Mouse (Mus musculus) small intestine, adult 2 months (tissue): Measurements from ENCODE around the gene Nhlh1.

Source experiments
- CTCF ChIP-seq: fragments of 200-500 bp; IDR thresholded peaks from 2 replicates; pipeline ENCODE4 v1.5.1; 2012; ENCODE audit warnings: low read depth, mild to moderate bottlenecking, control low read depth, inconsistent platforms, low read length, moderate library complexity, mixed read lengths; ENCODE audit not compliant: insufficient replicate concordance, insufficient read length; ENCODE audit errors: extremely low read depth
- POLR2A ChIP-seq: fragments of 200-500 bp; IDR thresholded peaks from 2 replicates; pipeline ENCODE4 v1.6.1; 2012; ENCODE audit warnings: low read depth, mild to moderate bottlenecking, control low read depth, inconsistent platforms, low read length, moderate library complexity

- peak; percentile 97; the same call in 1 of the 2 replicates for TF ChIP-seq CTCF
- TF ChIP-seq POLR2A: no peak
These were observed 10.4 kb downstream of the Nhlh1 start for GRCm38 (mm10) chr1:172046938-172047337.
